Mouse (Mus musculus): ENCODE results near the gene Ccnd2.

The Ccnd2 gene

DNA sequence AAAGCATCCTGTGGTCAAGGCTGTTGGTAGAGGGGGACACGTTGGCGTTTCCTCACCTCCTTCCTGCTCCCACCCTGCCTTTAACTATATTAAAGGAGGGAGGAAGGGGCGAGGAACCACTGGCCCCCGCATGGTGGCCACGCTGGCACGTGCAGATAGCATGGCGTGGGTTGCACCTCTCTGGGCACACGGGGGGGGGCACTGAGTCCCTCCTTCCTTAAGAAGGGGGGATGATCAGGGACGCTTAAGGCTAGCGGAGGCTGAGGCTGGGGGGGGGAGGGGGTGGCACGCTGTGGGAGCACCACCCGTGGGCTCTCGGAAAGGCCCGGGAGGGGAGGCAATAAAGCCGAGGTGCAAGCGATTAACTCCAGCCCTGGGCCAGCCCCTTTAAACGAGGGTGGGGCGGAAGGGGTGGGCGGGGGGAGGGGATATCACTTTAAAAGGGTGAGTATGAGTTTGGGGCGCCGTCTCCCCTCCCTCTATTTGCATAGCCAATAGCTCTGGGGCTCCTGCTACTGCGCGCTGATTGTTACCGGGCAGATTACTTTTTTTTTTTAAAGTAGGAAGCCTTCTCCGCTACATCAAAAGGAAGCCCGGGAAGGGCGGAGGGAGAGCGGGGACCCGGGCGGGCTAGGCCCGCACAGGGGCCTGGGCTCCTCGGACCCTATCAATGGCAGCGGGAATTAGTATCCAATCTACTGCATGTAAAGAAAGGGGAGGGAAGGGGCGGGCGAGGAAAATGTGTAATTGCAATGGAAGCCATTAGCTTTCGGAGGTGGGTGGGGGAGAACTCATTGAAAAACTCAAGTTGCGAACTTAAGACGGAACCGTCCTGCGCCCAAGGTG is at the start of gene Ccnd2:
Gene Ccnd2 (minus strand): TSS at position 88 of the 846 bp plus-strand sequence.
- peak; percentile 69 for DNase-seq (ENCODE audit: low read depth, low spot score)

DNA sequence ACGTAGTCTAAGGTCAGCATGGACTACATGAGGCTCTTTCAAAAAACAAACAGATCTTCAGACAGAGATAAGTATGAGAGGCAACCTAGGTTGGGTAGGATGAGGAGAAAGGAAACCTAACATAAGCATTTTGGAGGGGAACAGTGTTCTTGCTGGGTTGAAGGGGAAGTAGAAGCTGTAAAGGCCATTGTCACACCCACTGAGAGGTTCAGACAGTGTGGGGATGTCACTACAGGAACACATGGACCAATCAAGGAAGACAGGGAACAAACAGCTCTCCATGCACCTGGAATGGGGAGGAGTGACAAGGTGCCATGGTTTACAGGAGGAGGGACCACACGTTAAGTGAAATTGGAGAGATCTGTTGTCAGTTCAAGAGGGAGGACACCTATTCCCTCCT is 45.0 kb upstream of the Ccnd2 start:
- no peak for DNase-seq (ENCODE audit: low read depth, low spot score)

DNA sequence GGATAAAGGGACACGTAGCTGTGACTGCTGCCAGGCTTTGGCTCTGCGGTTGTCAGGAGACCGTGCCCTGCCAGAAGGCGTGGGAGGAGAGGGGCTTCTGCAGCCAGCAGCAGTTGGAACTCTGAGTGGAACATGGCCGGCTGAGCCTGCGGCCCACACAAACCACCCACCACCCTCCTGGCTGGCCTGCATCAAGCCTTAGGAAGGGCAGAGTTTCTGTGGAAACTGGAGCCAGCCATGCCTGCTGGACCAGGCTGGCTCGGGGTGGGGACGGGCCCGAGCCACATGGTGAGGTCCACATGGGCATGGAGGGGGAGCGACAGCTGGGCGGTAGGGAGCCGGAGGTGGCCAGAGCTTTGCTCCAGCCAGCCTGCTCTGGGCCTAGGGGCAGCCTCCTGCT is 29.3 kb upstream of the Ccnd2 start:
- DNase-seq (ENCODE audit: low read depth, low spot score) = no peak

DNA sequence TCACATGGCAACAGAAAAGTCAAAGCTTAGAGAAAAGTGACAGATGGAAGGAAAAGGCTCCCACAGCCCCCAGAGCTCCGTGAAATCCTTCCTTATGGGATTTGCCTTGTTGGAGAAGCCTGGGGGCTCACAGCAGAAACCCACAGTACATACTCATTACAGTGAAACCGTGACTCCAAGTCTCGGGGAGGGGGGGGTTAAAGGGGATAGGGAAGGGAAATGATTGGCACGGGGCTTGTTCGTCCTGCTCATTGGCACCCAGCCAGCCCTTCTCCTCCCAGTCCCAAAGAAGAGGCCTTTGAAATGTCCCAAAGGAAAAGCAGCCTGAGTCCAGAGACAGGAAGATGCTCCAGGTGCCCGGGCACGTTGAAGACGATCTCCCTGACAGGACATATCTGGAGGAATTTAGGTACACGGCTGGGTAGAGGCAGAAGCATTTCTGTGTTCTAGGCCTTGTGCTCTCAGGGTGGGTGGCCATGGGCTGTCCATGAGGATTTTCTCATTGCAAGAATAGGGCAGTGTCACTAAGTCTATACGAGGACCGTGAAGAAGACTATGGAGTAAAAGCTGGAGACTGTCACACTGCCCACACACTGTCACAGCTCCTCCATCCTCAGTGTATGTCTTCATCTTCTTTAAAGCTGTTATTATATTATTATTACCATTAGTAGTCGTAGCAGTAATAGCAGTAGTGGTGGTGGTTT is 27.2 kb upstream of the Ccnd2 start:
- no peak for DNase-seq (ENCODE audit: low read depth, low spot score)

DNA sequence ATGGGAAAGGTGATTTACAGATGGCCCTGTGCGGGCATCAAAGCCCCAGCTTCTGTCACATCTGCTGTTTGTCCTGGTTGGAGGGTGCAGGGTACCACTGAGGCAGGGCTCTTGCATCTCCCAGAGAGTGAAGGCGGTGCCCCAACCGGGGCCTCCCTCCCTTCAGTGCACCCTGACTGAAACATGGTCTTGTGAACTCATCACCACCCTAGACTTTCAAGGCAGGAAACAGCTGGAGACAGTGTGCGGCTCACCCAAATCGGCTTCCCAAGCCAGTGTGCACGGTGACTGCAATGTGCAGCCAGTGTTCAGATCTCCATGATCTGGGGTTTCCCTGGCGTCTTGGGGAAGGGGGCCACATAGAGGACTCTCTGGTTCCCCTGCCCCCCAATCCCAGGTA is 26.0 kb upstream of the Ccnd2 start:
- DNase-seq (ENCODE audit: low read depth, low spot score) = no peak

DNA sequence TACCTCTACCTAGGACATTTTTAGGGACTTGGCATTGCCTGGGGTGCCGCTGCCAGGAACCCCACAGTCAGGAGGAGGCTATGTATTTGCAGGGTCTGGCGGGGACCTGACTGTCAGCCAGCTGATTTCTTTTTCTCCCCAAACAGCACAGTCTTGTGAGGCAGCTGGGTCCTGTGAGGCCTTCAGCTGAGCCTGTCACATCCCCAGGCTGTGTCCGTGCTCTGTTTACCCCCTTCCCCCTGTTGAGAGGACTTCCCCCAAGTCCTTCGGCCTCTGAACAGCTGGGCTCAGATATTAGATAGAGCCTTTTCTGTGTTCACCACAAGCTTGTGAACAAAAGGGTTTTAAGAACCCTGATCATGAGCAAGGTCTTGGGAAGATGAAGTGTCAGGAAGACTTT is 25.4 kb upstream of the Ccnd2 start:
- DNase-seq (ENCODE audit: low read depth, low spot score) = no peak

DNA sequence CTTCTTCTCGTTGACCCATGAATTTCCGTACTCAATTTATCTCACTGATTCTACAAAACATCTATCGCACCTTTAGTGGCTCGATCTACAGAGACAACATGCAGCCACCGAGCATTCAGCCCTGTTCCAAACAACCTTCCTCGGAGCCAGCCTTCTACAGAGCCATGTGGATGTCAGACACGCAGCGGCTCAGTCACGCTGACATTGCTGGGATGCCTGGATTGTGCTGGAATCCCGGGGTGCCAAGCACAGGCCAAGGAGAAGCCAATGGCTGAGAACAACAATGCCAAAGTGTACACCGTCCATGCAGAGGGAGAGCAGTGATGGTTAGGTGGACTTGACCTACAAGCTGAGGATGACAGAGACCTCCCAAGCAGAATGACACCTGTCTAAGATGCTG is 20.5 kb upstream of the Ccnd2 start:
- no peak for DNase-seq (ENCODE audit: low read depth, low spot score)

DNA sequence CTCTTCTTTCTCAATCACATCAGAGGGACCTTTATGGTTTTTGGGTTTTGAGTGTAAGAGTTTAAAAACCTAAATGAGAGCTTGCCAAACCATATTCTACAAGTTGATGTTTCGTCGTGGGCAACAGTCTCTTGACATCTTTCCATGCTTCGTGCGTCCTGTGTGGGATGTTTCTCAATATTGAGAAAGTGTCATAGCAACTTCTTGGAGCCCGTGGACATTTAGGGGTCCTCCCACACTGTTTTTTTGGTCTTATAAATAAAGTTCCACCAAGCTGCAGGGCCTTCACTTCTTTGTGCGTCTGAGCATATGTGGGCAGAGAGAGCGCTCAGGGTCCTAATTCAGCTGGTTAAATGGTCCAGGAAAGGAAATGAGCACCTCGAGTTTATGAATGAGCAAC is 18.7 kb upstream of the Ccnd2 start:
- no peak for DNase-seq (ENCODE audit: low read depth, low spot score)

DNA sequence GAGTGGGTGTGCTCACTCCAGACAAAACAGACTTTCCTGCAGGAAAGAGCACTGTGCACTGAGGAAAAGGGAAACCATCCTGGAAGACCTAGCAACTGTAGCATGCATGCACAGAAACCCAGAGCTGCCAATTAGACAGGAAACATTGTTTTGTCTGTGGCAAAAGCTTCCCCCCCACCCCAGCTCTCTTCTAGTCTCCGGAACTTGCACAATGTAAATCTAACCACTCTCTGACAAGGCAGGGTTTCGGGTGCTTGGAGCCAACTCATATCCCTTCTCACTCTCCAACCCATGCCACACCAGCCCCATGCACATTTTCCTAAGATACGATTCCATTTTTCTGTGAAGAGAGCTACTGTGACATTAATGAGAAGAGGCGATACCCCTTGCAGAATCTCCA is 13.7 kb upstream of the Ccnd2 start:
- no peak for DNase-seq (ENCODE audit: low read depth, low spot score)

DNA sequence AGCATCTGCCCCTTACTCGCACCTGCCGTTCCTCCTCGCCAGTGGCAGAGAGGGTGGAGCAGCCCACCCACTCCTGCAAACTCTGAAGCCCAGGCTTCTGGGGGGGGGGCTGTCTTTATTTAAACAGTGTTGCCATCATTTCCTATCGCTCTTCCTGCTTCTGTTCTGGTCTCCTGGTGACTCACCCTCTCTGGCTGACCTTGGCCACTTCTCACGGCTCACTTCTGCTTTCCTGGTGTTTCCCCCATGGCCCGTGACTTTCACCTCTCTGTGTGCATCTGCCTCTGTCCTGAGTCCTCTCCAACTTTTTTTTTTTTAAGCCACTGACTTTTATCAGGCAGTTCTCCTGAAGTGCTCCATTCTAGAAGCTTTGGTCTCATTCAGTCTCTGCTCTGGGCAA is 10.8 kb upstream of the Ccnd2 start:
- DNase-seq (ENCODE audit: low read depth, low spot score) = no peak

DNA sequence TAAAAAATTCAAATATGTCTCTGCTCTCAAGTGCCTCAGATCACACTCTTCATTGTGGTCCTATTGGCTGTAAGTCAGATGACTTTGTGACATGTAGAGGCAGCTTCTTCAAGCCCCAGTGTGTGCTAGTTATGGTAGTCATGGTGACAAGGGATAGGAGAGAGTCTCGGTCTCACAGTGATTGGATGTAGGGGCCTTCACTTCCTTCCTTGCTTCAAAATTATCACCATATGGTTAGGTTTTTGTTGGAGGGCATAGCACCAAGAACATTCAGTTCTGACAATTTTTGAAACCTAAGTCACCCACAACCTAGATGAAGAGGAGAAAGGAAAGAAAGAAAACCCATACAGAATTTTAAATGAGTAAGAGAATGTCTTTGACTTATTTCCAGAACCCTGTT is 5.3 kb upstream of the Ccnd2 start:
- DNase-seq (ENCODE audit: low read depth, low spot score) = no peak

DNA sequence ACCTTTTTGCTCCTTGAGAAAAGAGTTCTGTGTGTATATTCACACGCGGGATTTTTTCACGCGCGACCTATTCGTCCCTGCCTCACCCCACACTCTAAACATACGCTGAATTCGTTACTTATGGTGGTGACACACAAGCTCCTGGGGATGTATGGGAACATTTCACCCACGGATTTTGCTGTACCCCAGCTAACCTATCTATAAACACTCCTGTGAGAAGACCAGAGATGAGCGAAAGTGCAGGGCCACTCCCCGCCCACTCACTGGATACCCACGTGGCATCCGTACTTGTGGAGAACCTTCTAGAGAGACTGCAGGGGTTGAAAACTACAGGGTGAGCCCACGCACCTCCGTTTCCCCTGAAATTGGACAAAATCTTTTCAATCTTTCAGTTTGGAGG is 3.5 kb upstream of the Ccnd2 start:
- no peak for DNase-seq (ENCODE audit: low read depth, low spot score)

DNA sequence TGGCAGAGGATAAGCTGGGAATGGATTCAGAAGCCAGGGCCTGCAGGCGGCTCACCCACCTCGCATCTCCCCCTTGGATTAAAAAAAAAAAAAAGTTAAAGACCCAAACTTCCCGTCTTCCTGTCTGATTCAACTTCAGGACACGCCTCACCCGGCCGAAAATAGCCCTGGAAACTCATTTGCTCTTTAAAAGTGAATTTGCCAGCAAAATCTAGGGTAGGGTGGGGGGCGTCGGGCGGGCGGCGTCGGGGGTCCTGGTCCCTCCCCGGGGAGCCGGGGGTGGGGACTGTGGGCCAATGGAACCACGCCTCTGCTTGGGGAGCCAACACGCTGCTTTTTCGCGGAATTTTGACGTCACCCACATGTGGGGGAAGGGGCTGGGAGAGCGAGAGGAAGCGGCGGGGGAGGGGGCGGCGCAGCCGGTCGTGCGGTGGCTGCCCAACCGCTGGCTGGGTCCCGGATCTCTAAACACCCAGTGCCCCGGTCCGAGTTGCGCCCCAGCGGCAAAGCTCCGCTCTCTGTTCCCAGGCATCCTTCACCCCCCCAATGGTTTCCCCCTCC is 2.8 kb upstream of the Ccnd2 start:
- DNase-seq (ENCODE audit: low read depth, low spot score) = peak; percentile 76

DNA sequence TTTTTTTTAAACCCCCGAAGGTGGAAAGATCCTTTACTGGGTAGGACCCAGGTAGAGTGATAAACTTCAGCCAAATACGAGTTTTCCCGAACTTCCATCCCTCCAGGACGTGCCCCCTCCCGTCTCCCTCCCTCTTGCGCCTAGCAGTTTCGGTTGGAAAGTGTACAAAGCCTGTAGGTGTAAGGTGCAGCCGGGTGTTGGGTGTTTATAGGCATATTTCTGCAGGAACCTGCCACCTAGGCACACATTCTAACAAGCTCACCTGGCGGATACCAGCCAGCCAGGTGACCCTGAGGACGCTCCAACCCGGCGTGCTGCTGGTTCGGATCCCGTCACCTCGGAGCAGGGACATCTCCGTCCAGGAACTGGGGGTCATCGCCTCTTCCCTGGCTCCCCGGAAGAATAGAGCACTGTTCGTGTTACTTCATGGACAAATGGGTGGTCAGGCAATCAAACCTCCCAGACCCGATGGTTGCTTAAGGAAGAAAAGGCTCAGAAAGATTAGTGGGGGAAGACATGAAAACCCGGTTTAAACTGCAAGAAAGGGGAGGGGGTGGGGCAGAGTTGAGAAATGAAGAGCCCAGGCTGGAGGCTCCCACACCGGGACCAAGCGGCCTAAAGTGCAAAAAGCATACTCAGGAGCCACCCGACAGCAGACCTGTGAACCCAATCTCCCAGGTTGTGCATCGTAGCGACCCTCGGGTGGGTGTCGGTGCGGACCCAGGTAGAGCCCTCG is 2.1 kb upstream of the Ccnd2 start:
- no peak for DNase-seq (ENCODE audit: low read depth, low spot score)

DNA sequence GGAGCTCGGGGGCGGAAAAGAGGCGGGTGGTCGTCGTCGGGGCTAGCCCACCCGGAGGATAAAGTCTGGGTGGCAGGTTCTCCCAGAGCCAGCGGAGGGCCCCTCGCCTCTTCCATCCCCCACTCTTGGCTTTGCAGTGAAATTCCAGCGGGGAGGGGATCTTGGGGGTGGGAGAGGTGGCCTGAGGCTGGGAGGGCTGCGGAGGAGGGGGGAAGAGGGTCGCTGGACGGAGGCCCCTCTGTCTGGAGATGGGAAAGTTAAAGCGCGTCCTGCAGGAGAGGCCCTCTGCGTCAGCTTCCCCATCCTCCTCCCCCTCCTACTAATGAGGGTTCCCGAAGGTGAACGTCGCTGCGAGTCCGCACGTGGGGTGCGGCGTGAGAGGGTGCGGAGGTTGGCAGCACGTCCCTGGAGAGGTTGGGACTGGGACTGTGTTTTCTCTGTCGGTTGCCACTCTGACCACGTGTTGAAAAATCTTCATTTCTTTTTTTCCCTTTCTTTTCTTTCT is 1.4 kb upstream of the Ccnd2 start:
- peak; percentile 65 for DNase-seq (ENCODE audit: low read depth, low spot score)

DNA sequence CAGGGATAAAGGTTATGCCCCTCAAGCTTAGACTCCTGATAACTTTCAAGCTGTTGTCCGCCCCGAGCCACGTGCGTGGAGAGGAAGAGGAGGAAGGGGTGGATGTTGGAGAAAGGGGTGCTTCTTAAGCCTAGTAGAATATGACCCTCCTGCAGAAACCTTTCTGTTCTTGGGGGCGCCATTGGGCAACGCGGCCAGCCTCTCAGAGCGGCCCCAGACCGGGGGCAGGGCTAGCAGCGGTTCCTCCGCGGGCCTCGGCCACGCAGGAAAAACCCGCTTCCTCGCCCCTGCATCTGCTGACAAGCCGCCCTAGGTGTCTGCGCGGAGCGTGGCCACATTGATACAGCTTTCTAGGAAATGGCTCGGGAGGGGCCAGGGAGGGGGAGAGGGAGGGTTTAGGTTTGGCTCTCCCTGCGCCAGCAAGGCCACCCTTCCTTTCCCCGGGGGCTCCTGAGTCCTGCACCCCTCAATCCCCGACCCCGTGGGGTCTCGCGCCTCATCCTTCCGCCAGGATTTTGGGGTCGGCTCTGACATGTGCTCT is 358 bp downstream of the Ccnd2 start:
- no peak for DNase-seq (ENCODE audit: low read depth, low spot score)

DNA sequence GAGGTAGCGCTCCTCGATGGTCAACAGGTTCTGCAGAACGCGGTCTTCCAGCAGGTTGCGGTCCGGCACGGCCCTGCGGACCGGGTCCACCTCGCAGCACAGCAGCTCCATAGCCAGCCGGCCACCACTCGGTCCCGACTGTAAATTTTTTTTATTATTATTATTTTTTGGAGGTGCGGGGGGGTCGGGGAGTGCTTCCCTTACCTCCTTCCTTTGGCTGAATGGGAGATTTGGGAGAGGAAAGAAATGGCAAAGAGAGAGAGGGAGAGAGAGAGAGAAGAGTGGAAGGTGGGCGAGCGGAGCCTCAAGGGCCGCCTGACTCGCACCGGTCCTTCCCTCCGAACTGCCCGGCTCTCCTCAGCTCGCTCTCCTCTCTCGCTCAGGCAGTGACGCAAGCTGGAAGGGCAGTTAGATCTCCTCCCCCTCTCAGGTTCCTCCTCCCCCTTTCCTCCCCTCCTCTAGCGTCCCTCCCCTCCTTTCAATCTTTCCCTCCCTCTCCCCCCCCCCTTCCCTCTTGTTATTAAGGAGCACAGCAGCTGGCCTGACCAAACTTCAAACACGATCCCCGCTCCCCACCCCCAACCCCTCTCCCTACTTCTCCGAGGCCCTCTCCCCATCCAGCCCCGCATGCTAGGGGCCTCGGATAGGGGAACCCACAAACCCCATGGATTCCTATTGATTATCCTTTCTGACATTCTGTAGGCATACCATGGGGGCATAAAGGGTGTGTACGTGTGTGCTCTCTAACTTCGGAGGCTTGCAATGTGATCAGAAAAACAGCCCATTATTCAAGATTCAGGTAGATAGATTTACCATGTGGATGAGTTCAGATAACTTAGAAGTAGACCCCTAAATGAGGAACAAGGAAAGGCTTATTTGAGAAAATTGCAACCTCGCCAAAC is 1.1 kb downstream of the Ccnd2 start:
- peak; percentile 83 for DNase-seq (ENCODE audit: low read depth, low spot score)

DNA sequence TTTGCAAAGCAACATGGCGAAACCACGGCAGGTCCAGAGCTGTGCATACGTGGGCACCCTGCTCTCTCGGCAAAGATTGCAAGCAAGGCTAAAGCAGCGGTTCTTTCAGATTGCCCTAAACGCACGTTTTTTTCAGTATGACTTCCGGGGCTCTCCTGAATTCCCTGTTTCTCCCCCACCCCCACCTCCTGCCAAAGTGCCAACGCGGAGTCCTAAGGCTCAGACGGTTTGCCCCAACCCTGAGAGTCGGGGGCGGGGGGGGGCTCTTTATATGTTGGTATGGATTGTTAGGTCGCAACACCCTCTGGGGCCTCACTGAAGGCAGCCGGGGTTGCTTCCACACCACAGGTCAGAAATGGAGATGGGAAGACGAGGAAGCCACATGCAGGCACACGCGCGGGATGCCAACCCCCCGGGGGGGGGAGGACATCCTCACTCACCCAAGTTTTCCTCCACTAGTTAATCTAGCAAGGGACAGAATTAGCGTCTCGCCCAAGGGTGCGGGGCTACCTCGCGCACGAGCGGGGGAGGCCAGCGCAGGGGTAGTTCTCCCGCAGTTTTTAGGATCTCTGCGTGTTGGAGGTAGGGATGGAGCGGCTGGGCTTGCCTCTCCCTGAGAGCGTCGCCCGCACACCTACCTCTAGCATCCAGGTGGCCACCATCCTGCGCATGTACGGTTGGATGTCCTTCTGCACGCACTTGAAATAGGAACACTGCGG is 1.9 kb downstream of the Ccnd2 start:
- no peak for DNase-seq (ENCODE audit: low read depth, low spot score)

DNA sequence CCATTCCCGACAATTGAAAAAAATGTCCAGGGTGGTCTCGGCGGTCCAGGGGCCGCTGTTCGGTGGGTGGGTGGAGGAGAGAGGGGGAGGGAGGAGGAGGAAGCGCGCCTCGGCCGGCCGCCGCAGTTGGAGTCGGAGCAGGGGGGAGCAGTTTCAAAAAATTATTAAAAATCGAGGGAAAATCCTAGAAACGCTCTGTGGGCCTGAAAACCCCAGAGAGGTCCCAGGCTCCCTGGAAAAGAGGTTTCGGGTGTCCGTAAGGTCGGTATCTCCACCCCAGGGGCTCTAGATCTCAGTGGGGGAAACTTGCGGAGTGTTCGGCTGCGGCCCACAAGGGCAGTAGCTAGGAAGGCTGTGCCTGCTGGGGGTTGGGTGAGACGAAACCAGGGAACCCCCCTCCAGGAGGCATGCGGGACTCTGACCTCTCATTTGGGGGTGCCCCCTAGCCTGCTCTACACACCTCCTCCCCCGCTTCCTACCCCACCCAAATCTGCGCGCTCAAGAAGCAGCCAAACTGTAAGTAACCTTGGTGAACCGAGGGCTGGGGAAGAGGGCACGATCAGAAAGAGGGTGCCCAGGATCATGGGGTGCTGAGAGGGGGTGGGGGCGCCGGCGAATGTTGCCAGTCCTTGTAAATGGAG is 2.6 kb downstream of the Ccnd2 start:
- no peak for DNase-seq (ENCODE audit: low read depth, low spot score)
